Mouse (Mus musculus) C2C12 (cell line): ENCODE results near the gene Slc25a38.

Experiments
- CEBPB ChIP-seq: IDR thresholded peaks from one replicate; pipeline ENCODE4 v1.6.1; 2011; ENCODE audit warnings: low read depth, mild to moderate bottlenecking, control low read depth, moderate library complexity
- CTCF ChIP-seq: IDR thresholded peaks from one replicate; pipeline ENCODE4 v1.5.1; 2011; ENCODE audit not compliant: control insufficient read depth, insufficient read depth, insufficient read length
- FOSL1 ChIP-seq: IDR thresholded peaks from one replicate; pipeline ENCODE4 v1.8.0; 2011; ENCODE audit warnings: mild to moderate bottlenecking, low read length; ENCODE audit not compliant: poor library complexity, insufficient read depth, severe bottlenecking
- MAX ChIP-seq: IDR thresholded peaks from one replicate; pipeline ENCODE4 v1.6.1; 2011; ENCODE audit warnings: mild to moderate bottlenecking, control low read depth
- MYOD1 ChIP-seq: IDR thresholded peaks from one replicate; pipeline ENCODE4 v1.6.1; 2011; ENCODE audit warnings: low read depth; ENCODE audit not compliant: control insufficient read depth, insufficient read length
- MYOG ChIP-seq: IDR thresholded peaks from one replicate; pipeline ENCODE4 v1.6.1; 2011; ENCODE audit not compliant: control insufficient read depth, insufficient read length; ENCODE audit errors: extremely low read depth
- USF1 ChIP-seq: IDR thresholded peaks from one replicate; pipeline ENCODE4 v1.6.1; 2011; ENCODE audit warnings: low read depth, mild to moderate bottlenecking, control low read depth, moderate library complexity

DNA sequence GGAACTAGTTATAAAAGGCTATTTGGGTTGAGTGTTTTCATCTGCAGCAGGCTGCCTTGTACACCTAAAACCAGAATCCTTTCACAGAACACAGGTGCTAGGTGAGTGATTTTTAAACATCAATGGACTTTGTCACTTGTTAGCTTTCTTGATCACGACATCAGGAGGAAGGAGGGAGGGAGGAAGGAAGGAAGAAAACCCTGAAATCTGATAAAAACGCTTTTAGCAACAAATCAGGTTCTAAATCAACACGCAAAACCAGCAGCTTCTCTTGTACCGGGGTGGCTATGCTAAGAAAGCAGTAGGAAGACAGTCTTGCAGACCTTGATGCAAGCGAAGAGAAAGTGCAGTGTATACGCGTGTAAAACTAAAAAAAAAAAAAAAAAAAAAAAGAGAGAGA, 30.3 kb upstream of the Slc25a38 start:
- TF ChIP-seq CTCF (no peak), CEBPB (no peak), MYOG (no peak), MYOD1 (no peak), MAX (no peak), FOSL1 (no peak), USF1 (no peak)
